Mouse (Mus musculus) erythroblast, embryonic 14.5 days (primary cell): ENCODE results near the gene Fbl. TPM values are rescaled to one million over a fixed set of nuclear protein-coding genes. Genes with fewer than 3 reads are reported as not detected.
"Not testable (repeated sequence)": the region's sequence is repeated elsewhere in the genome, so short reads cannot be mapped to it uniquely, and the experiment has no call there.

Experiments
- H3K27me3 ChIP-seq: 2 replicates; pipeline ENCODE4 v1.6.1; 2012; ENCODE audit warnings: inconsistent platforms; ENCODE audit not compliant: control insufficient read depth
- H3K36me3 ChIP-seq: 2 replicates; pipeline ENCODE4 v1.6.1; 2012; ENCODE audit warnings: mild to moderate bottlenecking, inconsistent platforms; ENCODE audit not compliant: control insufficient read depth
- H3K4me1 ChIP-seq: 2 replicates; pipeline ENCODE4 v1.6.1; 2012; ENCODE audit warnings: inconsistent platforms; ENCODE audit not compliant: control insufficient read depth
- H3K4me3 ChIP-seq: replicated peaks from 2 replicates; pipeline ENCODE3; 2012; ENCODE audit warnings: moderate library complexity, mild to moderate bottlenecking, inconsistent platforms
- H3K9me3 ChIP-seq: 2 replicates; pipeline ENCODE4 v1.6.1; 2012; ENCODE audit warnings: low read length, inconsistent platforms, mixed read lengths; ENCODE audit not compliant: control insufficient read depth
- GATA1 ChIP-seq: IDR thresholded peaks from 2 replicates; pipeline ENCODE4 v1.6.1; 2012; ENCODE audit warnings: low read length, inconsistent platforms, mixed read lengths
- TAL1 ChIP-seq: IDR thresholded peaks from 3 replicates; pipeline ENCODE4 v1.6.1; 2012; ENCODE audit warnings: low read length, inconsistent platforms, mixed read lengths
- polyA plus RNA-seq: library from polyadenylated mRNA; stranded (reverse); fragments of >175 nt; gene quantifications from 2 replicates; pipeline ENCODE4 v1.2.3, GENCODE M21; 2012

The Fbl gene
- polyA plus RNA-seq, 1 experiment: 18.4 TPM

DNA sequence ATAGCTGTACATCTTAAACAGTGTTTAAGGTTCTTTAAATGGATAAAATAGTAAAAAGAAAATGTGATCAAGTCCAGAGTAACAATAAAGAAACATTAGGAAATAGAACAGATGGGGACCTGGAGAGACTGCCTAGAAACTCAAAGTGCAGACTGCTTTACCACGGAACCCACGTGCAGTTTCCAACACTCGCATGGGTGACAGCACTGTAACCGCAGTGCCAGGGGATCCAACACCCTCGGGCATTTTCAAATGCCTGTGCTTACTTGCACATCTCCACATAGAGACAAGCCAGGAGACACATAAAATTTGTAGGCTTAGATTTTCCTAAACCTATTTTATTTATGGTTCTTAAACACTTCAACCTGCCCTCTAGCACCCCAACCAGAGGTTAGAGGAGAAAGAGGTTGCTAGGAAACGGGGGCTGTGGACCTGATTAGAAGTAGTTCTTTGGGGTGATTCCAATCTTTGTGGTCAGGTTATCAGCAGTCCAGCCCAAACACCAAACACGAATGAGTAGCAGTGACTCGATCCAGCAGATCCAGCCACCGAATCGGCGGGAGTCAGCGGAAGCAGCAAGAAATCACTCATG lies 39.0 kb downstream of the Fbl start:
- peaks cover 3% of the 10 kb centered on the region for H3K4me1 ChIP-seq
- TF ChIP-seq GATA1 (no peak), TAL1 (no peak)
- H3K27me3 ChIP-seq: no peaks in the 10 kb centered on the region
- no peak overlapping the region for H3K4me3 ChIP-seq
- H3K36me3 ChIP-seq: no peaks in the 10 kb centered on the region
- H3K9me3 ChIP-seq: no peaks in the 10 kb centered on the region; the same call in 1 of the 2 replicates

DNA sequence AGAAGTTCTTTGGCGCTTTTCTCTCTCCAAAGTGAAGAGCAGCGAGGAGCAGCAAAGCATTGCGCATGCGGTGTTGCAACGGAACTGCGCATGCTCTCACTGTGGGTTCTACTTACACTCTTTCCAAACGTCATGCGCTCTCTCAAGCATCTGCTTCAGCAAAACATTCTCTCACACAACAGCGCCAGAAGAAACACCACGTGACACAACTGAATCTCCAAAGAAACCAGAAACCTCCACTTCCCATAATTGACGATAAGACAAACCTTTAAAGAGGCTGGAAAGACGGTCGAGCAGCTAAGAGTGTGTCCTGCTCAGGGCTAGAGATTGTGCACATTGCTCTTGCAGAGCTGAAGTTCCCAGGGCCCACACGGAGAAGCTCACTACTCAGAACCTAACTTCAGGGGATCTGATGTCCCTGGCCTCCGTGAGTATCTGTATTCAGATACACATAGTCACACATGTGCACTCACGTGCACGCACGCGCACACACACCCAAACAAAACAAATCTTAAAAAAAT lies 39.5 kb downstream of the Fbl start:
- Histone ChIP-seq H3K36me3 (no peaks in the 10 kb centered on the region), H3K9me3 (no peaks in the 10 kb centered on the region), H3K27me3 (no peaks in the 10 kb centered on the region), H3K4me3 (no peak overlapping the region), H3K4me1 (peaks cover 3% of the 10 kb centered on the region)
- TF ChIP-seq GATA1 (no peak), TAL1 (no peak)

GRCm38 (mm10) chr7:28210731-28211130 lies 41.2 kb downstream of the Fbl start:
- H3K9me3 ChIP-seq: no peaks in the 10 kb centered on the region
- no peaks in the 10 kb centered on the region for H3K27me3 ChIP-seq
- TF ChIP-seq GATA1: no peak
- no peak for TF ChIP-seq TAL1
- no peaks in the 10 kb centered on the region for H3K36me3 ChIP-seq
- H3K4me3 ChIP-seq: no peak overlapping the region
- peaks cover 3% of the 10 kb centered on the region for H3K4me1 ChIP-seq

DNA sequence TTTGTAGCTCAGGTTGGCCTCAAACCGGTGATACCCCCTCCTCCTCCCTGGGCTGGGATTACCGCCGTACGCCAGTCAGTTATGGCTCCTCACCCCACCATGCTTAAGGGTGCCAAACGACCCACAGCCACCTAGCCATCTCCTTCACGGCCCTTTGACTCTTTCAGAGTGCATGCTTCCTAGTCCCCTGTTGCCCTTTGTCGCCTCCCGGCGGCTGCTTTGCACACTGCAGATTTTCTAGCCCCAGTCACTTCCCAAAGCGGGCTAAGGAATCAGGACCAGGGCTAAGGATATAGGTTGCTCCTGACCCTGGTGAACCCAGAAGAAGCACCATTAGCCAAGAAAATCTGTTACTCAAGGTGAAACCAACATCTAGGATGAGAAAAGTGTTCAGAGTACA lies 44.6 kb downstream of the Fbl start:
- TF ChIP-seq TAL1 (no peak), GATA1 (no peak)
- Histone ChIP-seq H3K9me3 (no peaks in the 10 kb centered on the region; the same call in 1 of the 2 replicates), H3K4me1 (no peaks in the 10 kb centered on the region), H3K4me3 (no peak overlapping the region), H3K36me3 (no peaks in the 10 kb centered on the region), H3K27me3 (no peaks in the 10 kb centered on the region)

DNA sequence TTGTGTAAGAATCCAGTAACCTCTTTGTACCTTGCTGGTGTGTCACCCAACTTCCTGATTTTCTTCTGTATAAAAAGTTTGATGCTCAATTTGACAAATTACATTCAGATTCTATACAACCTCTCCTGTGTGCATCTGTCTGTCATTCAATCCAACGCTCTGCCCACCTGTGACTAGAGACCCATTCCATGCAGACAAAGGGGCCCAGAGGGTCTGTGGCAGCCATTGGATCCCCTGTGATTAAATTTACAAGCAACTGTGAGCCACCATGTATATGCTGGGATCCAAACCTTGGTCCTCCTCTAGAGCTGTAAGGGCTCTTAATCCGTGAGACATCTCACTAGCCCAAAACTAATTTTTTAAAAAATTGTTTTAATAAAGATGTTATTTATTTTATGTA lies 46.4 kb downstream of the Fbl start:
- H3K27me3 ChIP-seq, H3K36me3 ChIP-seq, H3K4me1 ChIP-seq, H3K4me3 ChIP-seq, H3K9me3 ChIP-seq: not testable (repeated sequence)

DNA sequence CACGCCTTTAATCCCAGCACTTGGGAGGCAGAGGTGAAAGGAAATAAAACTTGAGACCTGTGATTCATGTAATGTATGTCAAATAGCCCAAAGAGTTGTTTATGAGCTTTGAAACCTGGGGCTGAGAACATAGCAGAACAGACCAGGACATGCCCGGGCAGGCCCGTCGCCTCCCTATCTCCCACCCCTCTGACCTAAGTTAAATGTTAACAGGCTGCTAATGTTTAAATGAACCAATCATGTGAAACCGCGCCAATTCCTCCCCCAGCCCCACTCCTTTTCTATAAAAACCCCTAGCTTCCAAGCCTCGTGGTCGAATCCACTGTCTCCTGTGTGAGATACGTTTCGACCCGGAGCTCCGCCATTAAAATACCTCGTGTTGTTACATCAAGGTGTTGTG lies 48.3 kb downstream of the Fbl start:
- not testable (repeated sequence) for H3K4me3 ChIP-seq, H3K4me1 ChIP-seq, H3K36me3 ChIP-seq, H3K27me3 ChIP-seq, H3K9me3 ChIP-seq

GRCm38 (mm10) chr7:28218951-28219740 lies 49.6 kb downstream of the Fbl start:
- H3K4me3 ChIP-seq, H3K36me3 ChIP-seq, H3K4me1 ChIP-seq, H3K27me3 ChIP-seq: not testable (repeated sequence)
- H3K9me3 ChIP-seq: peaks cover 11% of the 10 kb centered on the region

GRCm38 (mm10) chr7:28226836-28227235 lies 57.3 kb downstream of the Fbl start:
- not testable (repeated sequence) for H3K4me1 ChIP-seq, H3K27me3 ChIP-seq, H3K36me3 ChIP-seq, H3K4me3 ChIP-seq
- H3K9me3 ChIP-seq: peaks cover 25% of the 10 kb centered on the region

DNA sequence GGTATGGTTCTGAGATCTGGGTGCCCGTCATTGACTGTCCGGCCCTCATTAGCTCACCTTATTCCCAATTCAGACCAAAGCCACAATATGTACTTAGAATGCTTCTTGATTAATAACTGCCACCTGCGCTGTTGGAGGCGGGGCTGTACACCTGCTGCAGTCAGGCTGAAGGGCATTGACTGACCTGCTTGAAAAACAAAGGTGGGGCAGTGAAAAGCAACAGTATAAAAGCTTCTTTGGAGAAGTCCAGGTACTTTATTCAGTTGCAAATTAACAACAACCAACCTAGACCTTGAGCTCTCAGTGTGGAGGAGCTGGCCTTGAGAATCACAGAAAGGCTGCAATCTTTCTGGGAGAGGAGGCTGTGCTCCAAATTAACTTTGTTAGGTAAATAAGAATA lies 57.9 kb downstream of the Fbl start:
- H3K9me3 ChIP-seq: peaks cover 21% of the 10 kb centered on the region
- not testable (repeated sequence) for H3K27me3 ChIP-seq, H3K4me1 ChIP-seq, H3K4me3 ChIP-seq, H3K36me3 ChIP-seq

Other genes starting within 250 kb of the Fbl start
- gene Zfp974, start 240.2 kb upstream of the Fbl start, polyA plus RNA-seq: 0.04 TPM in 1 of 2 replicates, not detected in the other
- not detected in 2 replicates for gene Zfp780b, start 190.5 kb upstream of the Fbl start, polyA plus RNA-seq
- gene Zfp850, start 155.6 kb upstream of the Fbl start, polyA plus RNA-seq: 0.01 TPM in 1 of 2 replicates, not detected in the other
- 11.9 and 12.8 TPM in 2 replicates for gene Psmc4, start 119.6 kb upstream of the Fbl start, polyA plus RNA-seq
- gene Fcgbp, start 98.5 kb upstream of the Fbl start, polyA plus RNA-seq: not detected in 2 replicates
- gene 9530053A07Rik, start 40.2 kb upstream of the Fbl start, polyA plus RNA-seq: 0.01 TPM in 1 of 2 replicates, not detected in the other
- 14.1 and 15.9 TPM in 2 replicates for gene Dyrk1b, start 9.8 kb downstream of the Fbl start, polyA plus RNA-seq
- gene Eid2, start 98.2 kb downstream of the Fbl start, polyA plus RNA-seq: 0.13 TPM in 1 of 2 replicates, not detected in the other
- 0.60 and 0.94 TPM in 2 replicates for gene Eid2b, start 108.0 kb downstream of the Fbl start, polyA plus RNA-seq
- not detected in 2 replicates for gene Selenov, start 121.5 kb downstream of the Fbl start, polyA plus RNA-seq
- 0.01 TPM in 1 of 2 replicates, not detected in the other for gene Dll3, start 132.5 kb downstream of the Fbl start, polyA plus RNA-seq
- gene Timm50, start 142.4 kb downstream of the Fbl start, polyA plus RNA-seq: 15.5 and 15.7 TPM in 2 replicates
- 8.3 and 10.6 TPM in 2 replicates for gene Supt5, start 169.0 kb downstream of the Fbl start, polyA plus RNA-seq
- 212 and 288 TPM in 2 replicates for gene Rps16, start 180.9 kb downstream of the Fbl start, polyA plus RNA-seq
- 0.45 and 0.53 TPM in 2 replicates for gene Plekhg2, start 202.9 kb downstream of the Fbl start, polyA plus RNA-seq
- gene Zfp36, start 210.5 kb downstream of the Fbl start, polyA plus RNA-seq: 2.3 and 2.8 TPM in 2 replicates
- 2.2 and 2.5 TPM in 2 replicates for gene Med29, start 223.0 kb downstream of the Fbl start, polyA plus RNA-seq
- 5.1 and 6.7 TPM in 2 replicates for gene Paf1, start 223.2 kb downstream of the Fbl start, polyA plus RNA-seq